Mouse (Mus musculus) right cerebral cortex, postnatal 36 days (tissue): Measurements from ENCODE around the gene Patj.
"Not testable (repeated sequence)": the region's sequence is repeated elsewhere in the genome, so short reads cannot be mapped to it uniquely, and the experiment has no call there.

ENCODE experiments used
- DNase-seq, 2 experiments: peaks; one replicate each; pipeline ENCODE4 v3.0.0; 2022; ENCODE audit warnings: low spot score in 2 of 2, mixed read lengths in 1 of 2

Patj gene

GRCm38 (mm10) chr4:98395690-98396437 is at the start of gene Patj:
Gene Patj, plus strand, starts transcription at chr4:98395785.
- DNase-seq, result peak; percentile 22 to 26

- DNase-seq, result no peak
Observed at GRCm38 (mm10) chr4:98348580-98348979, 47.0 kb upstream of the Patj start.

- DNase-seq, result no peak
Observed at GRCm38 (mm10) chr4:98358034-98358809, 37.4 kb upstream of the Patj start.

- DNase-seq, result no peak
Observed at GRCm38 (mm10) chr4:98375401-98375800, 20.2 kb upstream of the Patj start.

- no peak for DNase-seq
Observed at GRCm38 (mm10) chr4:98376943-98377342, 18.6 kb upstream of the Patj start.

- peak; percentile 68 to 77 for DNase-seq
Observed at GRCm38 (mm10) chr4:98382716-98383424, 12.7 kb upstream of the Patj start, which contains the start of gene Tm2d1. Gene Tm2d1, minus strand, starts transcription at chr4:98383306.

- DNase-seq, result no peak
Observed at GRCm38 (mm10) chr4:98385036-98385435, 10.5 kb upstream of the Patj start.

GRCm38 (mm10) chr4:98395346-98395689 is 267 bp upstream of the Patj start:
- no peak for DNase-seq

- DNase-seq, result no peak
Observed at GRCm38 (mm10) chr4:98400926-98401583, 5.5 kb downstream of the Patj start.

- DNase-seq, result no peak
Observed at GRCm38 (mm10) chr4:98401584-98401962, 6.0 kb downstream of the Patj start.

- DNase-seq, result no peak
Observed at GRCm38 (mm10) chr4:98403492-98403891, 7.9 kb downstream of the Patj start.

GRCm38 (mm10) chr4:98404412-98404811 is 8.8 kb downstream of the Patj start:
- no peak for DNase-seq

GRCm38 (mm10) chr4:98408455-98408854 is 12.9 kb downstream of the Patj start:
- DNase-seq, result no peak

- not testable (repeated sequence) for DNase-seq
Observed at GRCm38 (mm10) chr4:98415150-98415549, 19.6 kb downstream of the Patj start.

- no peak for DNase-seq
Observed at GRCm38 (mm10) chr4:98428371-98428770, 32.8 kb downstream of the Patj start.

GRCm38 (mm10) chr4:98435641-98436457 is 40.3 kb downstream of the Patj start:
- no peak for DNase-seq

- DNase-seq, result no peak
Observed at GRCm38 (mm10) chr4:98436664-98437363, 41.2 kb downstream of the Patj start.

GRCm38 (mm10) chr4:98439261-98440005 is 43.8 kb downstream of the Patj start:
- DNase-seq, result no peak

GRCm38 (mm10) chr4:98441248-98441647 is 45.7 kb downstream of the Patj start:
- no peak for DNase-seq
